Mouse (Mus musculus) ES-E14 (cell line): ENCODE data around the gene 5730455P16Rik.

Source experiments
- CHD2 ChIP-seq: IDR thresholded peaks from 2 replicates; pipeline ENCODE4 v1.6.1; 2014; ENCODE audit warnings: mild to moderate bottlenecking, low read depth, low read length, inconsistent platforms
- HCFC1 ChIP-seq: IDR thresholded peaks from 2 replicates; pipeline ENCODE4 v1.6.1; 2012; ENCODE audit warnings: low read length, inconsistent platforms, borderline replicate concordance; ENCODE audit not compliant: insufficient read depth

DNA sequence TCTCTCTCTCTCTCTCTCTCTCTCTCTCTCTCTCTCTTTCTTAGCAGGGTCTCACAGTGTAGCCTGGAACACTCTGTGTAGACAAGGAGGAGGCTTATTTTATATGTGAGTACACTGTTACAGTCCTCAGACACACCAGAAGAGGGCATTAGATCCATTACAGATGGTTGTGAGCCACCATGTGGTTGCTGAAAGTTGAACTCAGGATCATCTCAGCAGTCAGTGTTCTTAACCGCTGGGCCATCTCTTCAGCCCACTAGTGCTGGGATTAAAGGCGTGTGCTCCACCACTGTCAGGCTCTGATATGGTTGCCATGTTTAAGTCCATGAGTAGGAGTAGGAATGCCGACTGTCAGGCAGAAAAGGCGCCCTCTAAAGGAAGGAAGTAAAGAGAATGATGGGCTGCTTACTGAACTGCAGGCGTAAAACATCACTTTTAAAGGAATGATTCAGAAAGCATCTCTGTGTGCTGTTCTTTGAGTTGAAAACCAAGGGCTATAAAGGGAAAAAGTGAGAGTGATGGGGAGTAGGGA lies 47.5 kb upstream of the 5730455P16Rik start:
- TF ChIP-seq CHD2, result no peak
- TF ChIP-seq HCFC1, result no peak
